Mouse (Mus musculus) forebrain, embryonic 16.5 days (tissue): Measurements from ENCODE around the gene Trmu. TPM values are rescaled to one million over a fixed set of nuclear protein-coding genes. Genes with fewer than 3 reads are reported as not detected.

Source experiments
- ATAC-seq: fragments of 200-750 bp; cut with Nextera tagmentation; 2 replicates; pipeline ENCODE4 v1.8.0; 2017; ENCODE audit warnings: mild to moderate bottlenecking, moderate library complexity
- H3K27ac ChIP-seq: fragments of 300-500 bp; sonication (generic); 2 replicates; pipeline ENCODE4 v1.5.1; 2014; ENCODE audit warnings: low read length, control low read depth
- H3K27me3 ChIP-seq: fragments of 300-500 bp; sonication (generic); replicated peaks from 2 replicates; pipeline ENCODE4 v1.6.1; 2014; ENCODE audit warnings: low read length; ENCODE audit not compliant: control insufficient read depth, insufficient read depth
- H3K36me3 ChIP-seq: fragments of 300-500 bp; sonication (generic); 2 replicates; pipeline ENCODE4 v1.6.1; 2014; ENCODE audit not compliant: control insufficient read depth, insufficient read depth
- H3K4me1 ChIP-seq: fragments of 300-500 bp; sonication (generic); replicated peaks from 2 replicates; pipeline ENCODE4 v1.6.1; 2014; ENCODE audit warnings: low read length; ENCODE audit not compliant: control insufficient read depth, insufficient read depth
- H3K4me2 ChIP-seq: fragments of 300-500 bp; sonication (generic); 2 replicates; pipeline ENCODE4 v1.6.1; 2014; ENCODE audit warnings: mild to moderate bottlenecking, low read length, control low read depth
- H3K4me3 ChIP-seq: fragments of 300-500 bp; sonication (generic); replicated peaks from 2 replicates; pipeline ENCODE4 v1.5.1; 2014; ENCODE audit warnings: mild to moderate bottlenecking, low read length, control low read depth
- H3K9ac ChIP-seq: fragments of 300-500 bp; sonication (generic); replicated peaks from 2 replicates; pipeline ENCODE4 v1.6.1; 2014; ENCODE audit warnings: low read depth, low read length, control low read depth
- H3K9me3 ChIP-seq: fragments of 300-500 bp; sonication (generic); 2 replicates; pipeline ENCODE4 v1.6.1; 2016; ENCODE audit warnings: low read length; ENCODE audit not compliant: control insufficient read depth
- WGBS: fragments of 180-500 bp; shearing (Covaris S2); extraction: QIAGEN DNeasy Blood & Tissue Kit; methylation state at CpG from one replicate; pipeline ENCODE4 v1.1.7; 2014; 5-methylcytosine and 5-hydroxymethylcytosine counted together
- polyA plus RNA-seq: library from polyadenylated mRNA; unstranded; fragments of >200 nt; fragmentation: Nextera tagmentation; extraction: Ambion mirVana; gene quantifications from 2 replicates; pipeline ENCODE4 v1.2.1, GENCODE M21; 2015

Trmu gene
- polyA plus RNA-seq, 1 experiment from 2014 or later = 59.1 TPM

- Histone ChIP-seq H3K9ac (no peak overlapping the region), H3K4me3 (no peak overlapping the region), H3K36me3 (peaks cover 2% of the 10 kb centered on the region; the same call in 1 of the 2 replicates), H3K9me3 (no peaks in the 10 kb centered on the region), H3K4me2 (no peak overlapping the region), H3K27ac (no peak overlapping the region), H3K27me3 (no peaks in the 10 kb centered on the region), H3K4me1 (no peaks in the 10 kb centered on the region; the same call in 1 of the 2 replicates)
- 78% methylated on average over 8 of the region's 8 CpGs for WGBS
- no peak for ATAC-seq
These were observed 24.7 kb downstream of the Trmu start for GRCm38 (mm10) chr15:85903826-85904225.

- Histone ChIP-seq H3K9ac (no peak overlapping the region), H3K4me2 (no peak overlapping the region), H3K36me3 (no peaks in the 10 kb centered on the region), H3K4me3 (no peak overlapping the region), H3K9me3 (no peaks in the 10 kb centered on the region), H3K27me3 (no peaks in the 10 kb centered on the region), H3K27ac (no peak overlapping the region), H3K4me1 (no peaks in the 10 kb centered on the region)
- WGBS = 87% methylated on average over 7 of the region's 7 CpGs
- no peak for ATAC-seq
These were observed 29.8 kb downstream of the Trmu start for GRCm38 (mm10) chr15:85908660-85909491.

- Histone ChIP-seq H3K4me2 (no peak overlapping the region), H3K4me3 (no peak overlapping the region), H3K4me1 (no peaks in the 10 kb centered on the region), H3K9me3 (no peaks in the 10 kb centered on the region), H3K9ac (no peak overlapping the region), H3K27ac (no peak overlapping the region), H3K27me3 (no peaks in the 10 kb centered on the region), H3K36me3 (no peaks in the 10 kb centered on the region)
- 92% methylated on average over 3 of the region's 3 CpGs for WGBS
- no peak for ATAC-seq
These were observed 30.3 kb downstream of the Trmu start for GRCm38 (mm10) chr15:85909492-85909829.

- Histone ChIP-seq H3K4me2 (no peak overlapping the region), H3K9ac (no peak overlapping the region), H3K4me1 (no peaks in the 10 kb centered on the region), H3K27ac (no peak overlapping the region), H3K9me3 (no peaks in the 10 kb centered on the region), H3K27me3 (no peaks in the 10 kb centered on the region), H3K36me3 (no peaks in the 10 kb centered on the region), H3K4me3 (no peak overlapping the region)
- 51% methylated on average over 10 of the region's 10 CpGs for WGBS
- ATAC-seq = no peak
These were observed 30.8 kb downstream of the Trmu start for GRCm38 (mm10) chr15:85909931-85910330.

- H3K27ac ChIP-seq = no peak overlapping the region
- H3K36me3 ChIP-seq = no peaks in the 10 kb centered on the region
- WGBS = 24% methylated on average over 2 of the region's 2 CpGs
- no peak overlapping the region for H3K4me3 ChIP-seq
- ATAC-seq = no peak
- H3K4me2 ChIP-seq = no peak overlapping the region
- no peaks in the 10 kb centered on the region for H3K27me3 ChIP-seq
- no peak overlapping the region for H3K9ac ChIP-seq
- H3K4me1 ChIP-seq = no peaks in the 10 kb centered on the region
- H3K9me3 ChIP-seq = 0 out of 2 replicates have a peak, but pooled peaks cover 3% of the 10 kb centered on the region
These were observed 34.5 kb downstream of the Trmu start for GRCm38 (mm10) chr15:85913605-85914004.

GRCm38 (mm10) chr15:85919191-85919891, 40.2 kb downstream of the Trmu start:
- Histone ChIP-seq H3K9ac (no peak overlapping the region), H3K36me3 (no peaks in the 10 kb centered on the region), H3K4me1 (no peaks in the 10 kb centered on the region; the same call in 1 of the 2 replicates), H3K27me3 (no peaks in the 10 kb centered on the region), H3K4me3 (no peak overlapping the region), H3K4me2 (no peak overlapping the region), H3K9me3 (0 out of 2 replicates have a peak, but pooled peaks cover 3% of the 10 kb centered on the region), H3K27ac (0 out of 2 replicates have a peak overlapping the region, but pooled peaks have one; percentile 9)
- 31% methylated on average over 8 of the region's 8 CpGs for whole genome bisulfite sequencing
- ATAC-seq = 0 out of 2 replicates have a peak, but pooled peaks have one; percentile 15

GRCm38 (mm10) chr15:85919892-85920248, 40.8 kb downstream of the Trmu start:
- ATAC-seq = no peak
- Histone ChIP-seq H3K9me3 (0 out of 2 replicates have a peak, but pooled peaks cover 3% of the 10 kb centered on the region), H3K36me3 (no peaks in the 10 kb centered on the region), H3K27me3 (no peaks in the 10 kb centered on the region), H3K4me1 (no peaks in the 10 kb centered on the region; the same call in 1 of the 2 replicates), H3K9ac (no peak overlapping the region), H3K4me2 (no peak overlapping the region), H3K4me3 (no peak overlapping the region), H3K27ac (peak overlapping the region; percentile 9; the same call in 1 of the 2 replicates)
- 34% methylated on average over 8 of the region's 8 CpGs for WGBS

GRCm38 (mm10) chr15:85921855-85922254, 42.7 kb downstream of the Trmu start:
- Histone ChIP-seq H3K4me1 (no peaks in the 10 kb centered on the region; the same call in 1 of the 2 replicates), H3K9ac (no peak overlapping the region), H3K4me3 (no peak overlapping the region), H3K4me2 (no peak overlapping the region), H3K27me3 (no peaks in the 10 kb centered on the region), H3K36me3 (no peaks in the 10 kb centered on the region), H3K9me3 (no peaks in the 10 kb centered on the region), H3K27ac (no peak overlapping the region)
- no peak for ATAC-seq
- 93% methylated on average over 11 of the region's 11 CpGs for WGBS

GRCm38 (mm10) chr15:85928161-85928560, 49.0 kb downstream of the Trmu start:
- Histone ChIP-seq H3K4me1 (no peaks in the 10 kb centered on the region), H3K27me3 (no peaks in the 10 kb centered on the region), H3K4me2 (no peak overlapping the region), H3K27ac (no peak overlapping the region), H3K9me3 (no peaks in the 10 kb centered on the region), H3K36me3 (no peaks in the 10 kb centered on the region), H3K9ac (no peak overlapping the region), H3K4me3 (no peak overlapping the region)
- 78% methylated on average over 12 of the region's 12 CpGs for WGBS
- no peak for ATAC-seq
